Mouse (Mus musculus) intestine, embryonic 14.5 days (tissue): Measurements from ENCODE around the gene Zfp217. TPM values are rescaled to one million over a fixed set of nuclear protein-coding genes. Genes with fewer than 3 reads are reported as not detected.

Experiments
- ATAC-seq: fragments of 200-750 bp; cut with Nextera tagmentation; replicated peaks from 2 replicates; pipeline ENCODE4 v1.8.0; 2017; ENCODE audit warnings: low read depth, moderate number of reproducible peaks, moderate TSS enrichment, moderate library complexity; ENCODE audit not compliant: low FRiP score, low TSS enrichment
- DNase-seq: peaks from one replicate; pipeline ENCODE4 v3.0.0-alpha.2; 2018; ENCODE audit warnings: low spot score
- H3K27ac ChIP-seq: fragments of 300-500 bp; sonication (generic); 2 replicates; pipeline ENCODE4 v1.5.1; 2014; ENCODE audit warnings: low read depth, mild to moderate bottlenecking, control low read depth
- H3K27me3 ChIP-seq: fragments of 300-500 bp; sonication (generic); replicated peaks from 2 replicates; pipeline ENCODE4 v1.6.1; 2014; ENCODE audit warnings: low read length, control low read depth; ENCODE audit not compliant: control insufficient read depth, insufficient read depth
- H3K36me3 ChIP-seq: fragments of 300-500 bp; sonication (generic); 2 replicates; pipeline ENCODE4 v1.6.1; 2014; ENCODE audit warnings: low read length, control low read depth; ENCODE audit not compliant: control insufficient read depth, insufficient read depth
- H3K4me1 ChIP-seq: fragments of 300-500 bp; sonication (generic); replicated peaks from 2 replicates; pipeline ENCODE4 v1.6.1; 2014; ENCODE audit warnings: low read length, control low read depth, mixed read lengths; ENCODE audit not compliant: control insufficient read depth, insufficient read depth
- H3K4me2 ChIP-seq: fragments of 300-500 bp; sonication (generic); 2 replicates; pipeline ENCODE4 v1.6.1; 2014; ENCODE audit warnings: low read length
- H3K4me3 ChIP-seq: fragments of 300-500 bp; sonication (generic); 2 replicates; pipeline ENCODE4 v1.5.1; 2014; ENCODE audit warnings: low read depth, low read length, control low read depth, mixed read lengths
- H3K9ac ChIP-seq: fragments of 300-500 bp; sonication (generic); 2 replicates; pipeline ENCODE4 v1.6.1; 2014; ENCODE audit warnings: mild to moderate bottlenecking, low read length
- H3K9me3 ChIP-seq: fragments of 300-500 bp; sonication (generic); 2 replicates; pipeline ENCODE4 v1.6.1; 2016; ENCODE audit warnings: low read length, control low read depth; ENCODE audit not compliant: control insufficient read depth
- WGBS: fragments of 180-500 bp; shearing (Covaris S2); extraction: QIAGEN DNeasy Blood & Tissue Kit; methylation state at CpG from one replicate; pipeline ENCODE4 v1.1.7; 2014; 5-methylcytosine and 5-hydroxymethylcytosine counted together
- polyA plus RNA-seq: library from polyadenylated mRNA; unstranded; fragments of >200 nt; fragmentation: Nextera tagmentation; extraction: Ambion mirVana; gene quantifications from 2 replicates; pipeline ENCODE4 v1.2.1, GENCODE M21; 2014

Gene Zfp217
- polyA plus RNA-seq, 1 experiment from 2014 or later: 4.3 TPM

- no peak for DNase-seq
- no peaks in the 10 kb centered on the region for H3K27me3 ChIP-seq
- peaks cover 29% of the 10 kb centered on the region for H3K4me1 ChIP-seq
- H3K36me3 ChIP-seq: no peaks in the 10 kb centered on the region
- peak overlapping the region; percentile 68 for H3K4me2 ChIP-seq
- peak overlapping the region; percentile 19 for H3K27ac ChIP-seq
- ATAC-seq: peak; percentile 26
- H3K4me3 ChIP-seq: peak overlapping the region; percentile 31
- no peaks in the 10 kb centered on the region for H3K9me3 ChIP-seq
- H3K9ac ChIP-seq: no peak overlapping the region
- 5% methylated on average over 18 of the region's 18 CpGs for WGBS
Observed at GRCm38 (mm10) chr2:170155089-170155740, 7.3 kb upstream of the Zfp217 start.

GRCm38 (mm10) chr2:170154738-170155088 is 6.8 kb upstream of the Zfp217 start:
- Histone ChIP-seq H3K9me3 (no peaks in the 10 kb centered on the region), H3K9ac (no peak overlapping the region), H3K4me1 (peaks cover 27% of the 10 kb centered on the region), H3K27ac (peak overlapping the region; percentile 19), H3K27me3 (no peaks in the 10 kb centered on the region), H3K36me3 (no peaks in the 10 kb centered on the region), H3K4me2 (peak overlapping the region; percentile 68), H3K4me3 (peak overlapping the region; percentile 31)
- 14% methylated on average over 5 of the region's 5 CpGs for WGBS
- no peak for DNase-seq
- no peak for ATAC-seq

GRCm38 (mm10) chr2:170154301-170154721 is 6.4 kb upstream of the Zfp217 start:
- H3K4me3 ChIP-seq: peak overlapping the region; percentile 33; the same call in 1 of the 2 replicates
- H3K4me2 ChIP-seq: peak overlapping the region; percentile 68
- H3K27me3 ChIP-seq: no peaks in the 10 kb centered on the region
- no peak overlapping the region for H3K27ac ChIP-seq
- 25% methylated on average over 6 of the region's 6 CpGs for WGBS
- H3K9me3 ChIP-seq: no peaks in the 10 kb centered on the region
- H3K4me1 ChIP-seq: peaks cover 27% of the 10 kb centered on the region
- DNase-seq (no peak), ATAC-seq (no peak)
- no peak overlapping the region for H3K9ac ChIP-seq
- H3K36me3 ChIP-seq: no peaks in the 10 kb centered on the region

GRCm38 (mm10) chr2:170153421-170154271 is 5.7 kb upstream of the Zfp217 start:
- Histone ChIP-seq H3K27ac (no peak overlapping the region), H3K9ac (peak overlapping the region; percentile 46), H3K4me3 (peak overlapping the region; percentile 33), H3K4me2 (peak overlapping the region; percentile 68), H3K4me1 (peaks cover 30% of the 10 kb centered on the region), H3K9me3 (no peaks in the 10 kb centered on the region), H3K27me3 (no peaks in the 10 kb centered on the region), H3K36me3 (no peaks in the 10 kb centered on the region)
- WGBS: 5% methylated on average over 37 of the region's 37 CpGs
- peak; percentile 78 for DNase-seq
- no peak for ATAC-seq

GRCm38 (mm10) chr2:170152856-170153255 is 5.0 kb upstream of the Zfp217 start:
- Histone ChIP-seq H3K4me1 (peaks cover 33% of the 10 kb centered on the region), H3K27ac (peak overlapping the region; percentile 27; the same call in 1 of the 2 replicates), H3K27me3 (no peaks in the 10 kb centered on the region), H3K4me3 (peak overlapping the region; percentile 33; the same call in 1 of the 2 replicates), H3K4me2 (peak overlapping the region; percentile 68), H3K9ac (no peak overlapping the region), H3K9me3 (no peaks in the 10 kb centered on the region), H3K36me3 (no peaks in the 10 kb centered on the region)
- ATAC-seq: no peak
- no peak for DNase-seq
- WGBS: 40% methylated on average over 7 of the region's 7 CpGs

GRCm38 (mm10) chr2:170152036-170152686 is 4.3 kb upstream of the Zfp217 start:
- Histone ChIP-seq H3K9me3 (no peaks in the 10 kb centered on the region), H3K27me3 (no peaks in the 10 kb centered on the region), H3K4me1 (peaks cover 38% of the 10 kb centered on the region), H3K27ac (no peak overlapping the region), H3K4me2 (no peak overlapping the region), H3K9ac (no peak overlapping the region), H3K4me3 (no peak overlapping the region), H3K36me3 (no peaks in the 10 kb centered on the region)
- no peak for DNase-seq
- 46% methylated on average over 5 of the region's 5 CpGs for WGBS
- ATAC-seq: no peak

GRCm38 (mm10) chr2:170151470-170151869 is 3.6 kb upstream of the Zfp217 start:
- WGBS: 79% methylated on average over 8 of the region's 8 CpGs
- Histone ChIP-seq H3K9me3 (no peaks in the 10 kb centered on the region), H3K9ac (no peak overlapping the region), H3K4me1 (peaks cover 38% of the 10 kb centered on the region), H3K27ac (no peak overlapping the region), H3K36me3 (no peaks in the 10 kb centered on the region), H3K4me2 (no peak overlapping the region), H3K4me3 (no peak overlapping the region), H3K27me3 (no peaks in the 10 kb centered on the region)
- no peak for ATAC-seq
- DNase-seq: no peak

- Histone ChIP-seq H3K9me3 (no peaks in the 10 kb centered on the region), H3K4me3 (no peak overlapping the region), H3K4me1 (peaks cover 23% of the 10 kb centered on the region), H3K27ac (no peak overlapping the region), H3K36me3 (no peaks in the 10 kb centered on the region), H3K9ac (no peak overlapping the region), H3K27me3 (no peaks in the 10 kb centered on the region), H3K4me2 (no peak overlapping the region)
- ATAC-seq: no peak
- 56% methylated on average over 7 of the region's 7 CpGs for WGBS
- DNase-seq: no peak
Observed at GRCm38 (mm10) chr2:170148828-170149227, 925 bp upstream of the Zfp217 start.
